Mouse (Mus musculus) frontal cortex, postnatal 10 days (tissue): ENCODE measurements around the gene Rsph9.
A peak's percentile ranks its signal among the peaks of the same experiment; 100 is the strongest.

Source experiments
- DNase-seq, 2 experiments: peaks; one replicate each; pipeline ENCODE4 v3.0.0; 2022; ENCODE audit warnings: low spot score in 2 of 2, mixed read lengths in 1 of 2

Rsph9 gene

DNA sequence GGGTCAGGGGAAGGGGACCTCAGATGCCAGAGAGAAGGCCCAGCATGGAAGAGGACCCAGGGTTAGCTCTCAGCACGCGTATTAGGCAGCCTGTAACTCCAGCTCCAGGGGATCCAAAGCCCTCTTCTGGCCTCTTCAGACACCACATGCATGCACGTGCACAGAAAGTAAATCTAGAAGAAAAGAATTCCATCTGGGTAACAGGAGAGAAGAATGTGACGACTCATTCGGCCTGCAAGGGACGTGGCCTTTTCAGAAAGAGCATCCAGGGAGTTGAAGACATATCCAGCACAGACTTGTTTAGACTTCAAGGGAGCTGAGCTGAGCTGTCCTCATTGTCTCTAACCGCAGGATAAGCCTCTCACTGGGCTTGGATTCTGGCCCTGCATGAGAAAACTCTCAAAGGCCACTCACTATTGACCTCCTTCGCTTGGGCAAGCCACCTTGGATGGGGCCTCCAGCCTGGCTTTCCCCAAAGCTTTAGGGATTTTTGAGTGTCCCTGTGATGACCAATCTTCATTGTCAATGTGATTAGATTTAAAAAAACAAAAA lies 41.3 kb downstream of the Rsph9 start:
- DNase-seq: no peak

DNA sequence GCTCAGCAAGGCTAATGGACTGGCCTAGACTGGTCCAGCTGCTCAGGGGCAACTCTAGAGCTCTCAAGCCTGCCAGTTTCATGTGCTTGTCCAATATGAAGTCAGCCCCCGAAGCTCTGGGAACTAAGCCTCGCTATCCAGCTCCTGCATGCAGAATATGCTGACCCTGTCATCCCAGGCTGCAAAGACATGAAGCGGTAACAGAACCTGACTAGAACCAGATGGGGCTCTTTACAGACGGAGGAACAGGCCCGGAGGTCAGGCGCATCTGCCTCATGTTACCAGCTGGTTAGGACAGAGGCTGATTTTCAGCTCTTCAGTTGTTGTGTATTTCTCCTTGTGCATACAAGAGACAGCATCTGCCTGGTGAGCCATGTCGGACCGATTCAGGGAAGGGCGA lies 42.1 kb downstream of the Rsph9 start:
- DNase-seq: no peak

DNA sequence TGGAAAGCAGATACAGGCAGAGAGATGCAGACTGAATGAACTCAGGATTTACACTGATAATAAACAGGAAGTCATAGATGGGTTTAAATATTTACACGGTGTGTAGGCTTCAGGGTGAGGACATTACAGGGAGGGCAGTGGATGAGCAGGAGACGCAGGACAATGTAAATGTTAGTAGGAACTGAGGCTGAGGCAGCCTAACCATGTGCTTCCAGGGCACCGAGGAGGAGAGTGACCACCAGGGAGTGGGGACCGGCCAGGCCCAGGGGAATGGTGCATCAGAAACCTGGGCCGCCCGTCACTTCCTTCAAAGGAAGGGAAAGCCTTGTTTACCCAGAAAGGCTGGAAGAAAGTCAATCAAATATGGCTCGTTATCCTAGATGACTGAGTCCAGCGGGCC lies 45.5 kb downstream of the Rsph9 start:
- no peak for DNase-seq

DNA sequence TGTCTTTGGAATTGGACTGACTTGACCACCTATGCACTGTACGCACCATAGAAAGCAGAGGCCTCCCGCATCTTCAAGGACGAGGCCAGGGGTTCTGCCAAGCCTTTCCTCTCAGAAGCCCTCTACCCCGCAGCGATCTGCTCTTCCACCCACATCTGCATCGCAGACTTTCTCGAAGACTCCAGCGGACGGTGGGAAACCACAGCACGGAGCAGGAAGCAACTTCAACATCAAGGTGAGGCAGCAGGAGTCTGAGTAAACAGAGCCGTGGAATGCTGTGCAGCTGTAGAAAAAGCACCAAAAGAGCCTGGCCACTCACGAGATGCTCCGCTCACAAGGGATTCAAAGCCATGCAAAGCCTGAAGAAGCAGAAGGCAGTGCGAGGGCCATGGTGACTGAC lies 52.1 kb downstream of the Rsph9 start:
- no peak for DNase-seq

DNA sequence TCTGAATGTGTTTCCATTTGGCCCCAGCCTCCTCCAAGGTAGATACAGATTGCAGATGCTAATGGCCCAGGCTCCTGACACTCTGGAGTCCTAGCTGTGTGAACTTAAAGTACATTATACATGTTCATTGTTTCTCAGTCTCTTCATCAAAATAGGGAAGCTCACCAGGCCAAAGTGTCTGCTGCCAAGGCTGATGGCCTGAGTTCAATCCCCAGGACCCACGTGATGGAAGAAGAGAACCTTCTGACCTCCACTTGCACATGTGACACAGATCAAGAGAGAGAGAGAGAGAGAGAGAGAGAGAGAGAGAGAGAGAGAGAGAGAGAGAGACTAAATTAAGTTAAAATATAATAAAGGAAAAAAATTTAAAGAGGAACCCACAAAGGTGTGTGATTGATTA lies 52.7 kb downstream of the Rsph9 start:
- no peak for DNase-seq

DNA sequence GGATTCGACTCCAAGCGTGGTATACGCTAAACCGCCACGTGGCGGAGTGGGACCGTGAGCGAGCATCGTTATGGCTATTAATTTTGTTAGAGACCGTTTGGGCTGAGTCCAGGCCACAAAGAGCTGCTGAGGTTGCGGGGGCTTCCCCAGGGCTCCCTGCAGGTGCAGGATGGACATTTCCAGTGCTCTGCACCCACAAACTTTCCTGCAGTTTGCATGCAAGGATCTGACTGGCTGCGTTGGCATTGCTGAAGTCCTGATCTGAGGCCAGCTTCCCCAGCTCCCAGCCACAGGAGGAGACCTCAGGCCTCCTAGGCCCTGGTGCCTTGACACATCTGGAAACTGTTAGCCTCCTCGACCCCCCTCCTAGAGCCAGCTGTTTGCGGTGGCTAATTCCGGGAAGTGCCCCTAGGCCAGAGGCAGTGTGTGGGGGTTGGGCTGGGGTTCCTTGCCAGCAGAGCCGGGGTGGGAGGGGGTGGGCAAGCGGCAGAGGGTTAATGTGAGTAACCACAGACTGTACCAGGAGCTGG lies 57.6 kb downstream of the Rsph9 start:
- no peak for DNase-seq

DNA sequence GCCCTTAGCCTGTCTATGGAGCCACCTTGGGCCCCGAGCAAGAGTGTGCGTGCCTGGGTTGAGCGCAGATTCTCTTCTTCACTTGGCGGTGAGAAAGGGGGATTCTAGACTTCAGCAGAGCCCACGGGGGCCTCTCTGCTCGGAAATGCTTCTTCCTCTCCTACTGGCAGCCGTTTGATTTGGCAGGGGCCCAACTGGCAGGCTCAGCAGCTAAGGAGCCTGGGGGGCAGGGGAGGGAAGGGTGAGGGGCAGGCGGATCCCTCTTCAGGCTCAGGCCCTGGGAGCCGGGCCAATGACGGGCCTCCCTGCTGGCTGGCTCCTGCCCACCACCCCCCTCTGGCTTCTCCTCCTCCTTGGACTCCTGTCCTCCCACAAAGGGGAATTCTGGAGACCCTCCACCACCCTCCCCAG lies 59.9 kb downstream of the Rsph9 start:
- peak; percentile 85 to 86 for DNase-seq

DNA sequence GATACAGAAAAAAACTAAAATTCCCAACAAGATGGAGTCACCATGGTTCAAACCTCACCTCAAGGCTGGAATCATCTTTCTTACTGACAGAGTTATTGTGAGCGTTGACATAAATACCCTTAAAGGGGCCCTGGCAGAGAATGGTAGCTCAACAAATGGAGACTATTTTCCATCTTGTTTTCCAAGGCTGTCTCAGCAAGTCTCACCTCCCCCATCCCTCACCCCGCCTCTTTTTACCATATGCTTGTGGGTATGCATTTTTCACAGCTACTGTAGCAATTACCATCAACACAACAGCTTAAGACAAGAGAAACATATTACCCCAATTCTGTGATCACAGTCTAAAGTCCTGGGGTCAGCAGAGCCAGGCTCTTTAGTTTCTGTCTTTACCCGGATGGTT lies 60.6 kb downstream of the Rsph9 start:
- DNase-seq: no peak

DNA sequence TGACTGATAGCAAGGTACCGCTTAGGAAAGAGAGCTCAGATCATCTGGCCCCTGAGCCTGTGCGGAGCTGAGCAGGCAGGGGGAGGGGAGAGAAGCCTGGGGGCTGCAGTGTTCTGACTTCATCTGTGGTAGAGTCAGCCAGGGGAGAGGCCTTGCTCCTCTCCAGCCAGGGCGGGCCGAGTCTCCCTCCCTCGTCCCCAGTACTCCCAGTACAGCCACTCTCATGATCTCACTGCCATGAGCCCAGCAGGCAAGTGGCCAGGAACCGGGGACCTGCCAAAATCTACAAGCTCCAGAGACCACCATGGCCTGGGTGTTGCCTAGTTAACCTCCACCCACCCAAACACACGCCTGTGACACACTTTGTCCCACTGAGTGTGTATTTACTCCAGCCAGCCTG lies 62.4 kb downstream of the Rsph9 start:
- DNase-seq: no peak

DNA sequence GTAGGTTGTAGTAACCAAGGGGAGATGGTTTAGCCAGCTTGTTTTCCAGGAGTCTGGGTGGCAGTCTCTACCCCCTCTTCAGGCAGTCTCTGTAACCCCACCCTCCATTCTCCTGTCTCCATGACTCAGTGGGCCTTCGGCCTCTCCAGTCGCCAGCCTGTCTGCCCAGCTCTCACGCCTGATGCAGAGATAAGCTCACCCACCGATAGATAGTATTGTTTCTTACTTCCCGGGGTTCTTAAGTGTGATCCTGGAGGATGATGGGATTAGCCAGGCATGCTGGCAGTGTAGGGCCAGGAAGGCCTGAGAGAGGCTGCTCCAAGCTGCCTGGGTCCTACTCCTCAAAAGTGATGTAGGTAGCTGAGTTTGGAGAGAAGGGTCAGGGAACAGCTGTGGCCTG lies 63.0 kb downstream of the Rsph9 start:
- DNase-seq: no peak

DNA sequence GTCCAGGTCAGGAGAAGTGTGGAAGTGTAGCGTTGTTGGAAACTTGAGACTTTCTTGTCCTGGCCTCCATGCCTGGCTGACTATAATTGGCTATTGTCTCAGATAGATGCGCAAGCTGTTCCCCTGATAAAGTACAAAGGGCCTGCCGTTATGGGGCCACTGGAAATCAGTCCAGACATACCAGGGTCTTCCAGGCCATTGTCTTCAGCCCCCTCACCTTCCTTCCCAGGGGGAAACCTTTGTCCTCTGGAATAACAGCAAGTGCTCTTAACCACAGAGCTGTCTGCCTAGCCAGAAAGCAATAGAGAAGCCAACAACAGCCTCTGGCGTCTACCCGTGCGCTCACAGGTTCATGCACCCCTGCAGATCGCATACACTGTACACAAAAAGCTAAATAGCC lies 63.6 kb downstream of the Rsph9 start:
- DNase-seq: no peak

DNA sequence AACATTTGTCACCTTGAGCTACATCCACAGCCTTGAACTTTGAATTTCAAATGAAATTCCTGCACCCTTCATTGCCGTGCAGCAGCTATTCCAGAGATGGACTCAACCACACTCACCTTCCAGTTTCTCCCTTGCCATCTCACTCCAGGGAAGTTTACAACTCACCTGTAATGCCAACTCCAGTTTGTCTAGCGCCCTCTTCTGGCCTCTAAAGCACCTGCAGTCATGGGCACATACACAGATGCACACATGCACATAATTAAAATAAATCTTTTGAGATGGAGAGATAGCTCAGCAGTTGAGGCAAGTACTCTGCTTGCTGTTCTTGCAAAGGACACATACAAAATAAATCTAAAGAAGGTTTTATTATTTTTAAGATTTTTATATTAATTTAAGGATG lies 65.0 kb downstream of the Rsph9 start:
- no peak for DNase-seq

DNA sequence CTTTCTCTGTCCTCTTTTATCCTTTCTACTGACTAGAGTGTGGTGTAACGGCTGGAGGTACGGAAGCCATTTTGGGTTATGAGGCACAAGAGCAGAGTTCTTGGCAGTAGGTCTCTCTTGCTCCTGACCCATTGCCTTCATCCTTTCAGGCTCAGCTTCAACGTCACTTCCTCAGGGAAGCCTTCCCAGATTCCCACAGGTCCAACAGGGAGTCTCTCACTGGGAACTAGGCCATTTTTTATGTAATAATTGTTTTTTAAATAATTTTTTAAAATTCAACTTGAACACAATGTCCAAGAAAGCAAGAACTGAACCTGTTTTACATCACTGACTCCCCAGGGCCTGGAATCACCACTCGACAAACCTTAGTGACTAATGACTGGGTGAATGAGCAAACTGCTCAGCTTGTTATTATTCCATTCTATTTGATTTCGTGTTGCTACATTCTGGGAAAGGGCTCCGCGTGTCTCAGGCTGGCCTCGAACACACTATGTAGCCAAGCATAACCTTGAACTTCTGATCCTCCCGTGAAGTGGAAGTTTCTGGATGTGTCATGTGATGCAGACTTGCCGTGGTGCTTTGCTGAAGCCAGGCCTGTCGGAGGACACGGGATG lies 66.0 kb downstream of the Rsph9 start:
- no peak for DNase-seq

DNA sequence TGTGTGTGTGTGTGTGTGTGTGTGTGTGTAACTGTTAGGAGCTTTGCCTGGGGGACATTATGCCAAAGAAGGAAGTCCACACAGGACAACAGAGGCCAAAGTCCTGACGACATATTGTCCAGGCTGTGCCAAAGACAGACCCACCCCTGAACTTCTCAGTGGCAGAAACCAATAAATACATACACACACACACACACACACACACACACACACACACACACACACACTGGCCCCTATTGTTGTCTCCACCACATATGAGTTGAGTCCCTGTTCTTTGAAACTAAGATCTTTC lies 67.8 kb downstream of the Rsph9 start:
- DNase-seq: no peak

DNA sequence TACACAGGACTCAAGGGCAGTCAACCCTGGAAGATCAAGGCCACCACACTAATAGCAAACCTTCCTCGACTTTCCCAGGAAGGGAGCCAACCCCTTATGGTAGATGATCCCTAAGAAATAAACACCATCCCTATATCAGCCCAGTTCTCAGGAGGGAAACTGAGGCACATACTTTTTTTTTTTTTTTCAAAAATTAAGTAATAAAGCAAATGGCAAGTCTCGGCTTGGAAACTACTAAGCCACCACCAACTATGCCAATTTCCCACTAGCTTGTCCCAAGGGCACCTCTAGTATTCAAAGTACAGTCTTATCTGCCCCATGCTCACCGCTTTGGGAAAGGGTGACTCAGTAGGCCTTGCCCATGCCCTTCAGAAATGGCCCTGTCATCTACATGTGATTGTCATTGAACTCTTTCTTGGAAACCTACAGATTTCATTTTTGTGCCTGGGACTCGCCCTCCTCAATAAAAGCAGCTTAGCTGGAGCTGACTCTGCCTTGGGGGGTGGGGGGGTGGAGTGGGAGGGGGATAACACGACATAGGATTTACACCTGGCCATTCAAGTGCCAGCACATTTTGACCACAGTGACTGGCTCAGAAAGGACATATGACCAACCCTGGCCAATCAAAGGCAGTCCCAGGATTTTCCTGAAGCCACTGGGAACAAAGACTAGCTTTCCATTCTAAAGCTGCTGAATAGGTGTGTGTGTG lies 68.3 kb downstream of the Rsph9 start:
- no peak for DNase-seq

DNA sequence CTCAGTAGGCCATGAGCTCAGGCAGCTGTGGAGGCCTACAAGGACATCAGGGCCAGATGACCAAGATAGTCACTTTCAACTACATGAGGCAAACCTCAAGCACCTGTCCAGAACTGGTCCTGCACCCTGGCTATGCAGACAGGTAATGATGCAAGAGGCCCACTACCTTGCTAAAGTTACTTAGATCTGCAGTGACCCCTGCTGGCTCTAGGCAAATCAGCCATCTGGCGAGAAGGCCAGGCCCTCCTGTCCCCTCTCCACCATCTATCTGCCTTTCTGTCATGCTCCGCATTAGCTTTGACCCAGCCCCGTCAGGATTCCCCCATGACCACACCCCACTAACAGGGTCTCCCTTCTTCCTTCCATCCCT lies 68.9 kb downstream of the Rsph9 start:
- no peak for DNase-seq

DNA sequence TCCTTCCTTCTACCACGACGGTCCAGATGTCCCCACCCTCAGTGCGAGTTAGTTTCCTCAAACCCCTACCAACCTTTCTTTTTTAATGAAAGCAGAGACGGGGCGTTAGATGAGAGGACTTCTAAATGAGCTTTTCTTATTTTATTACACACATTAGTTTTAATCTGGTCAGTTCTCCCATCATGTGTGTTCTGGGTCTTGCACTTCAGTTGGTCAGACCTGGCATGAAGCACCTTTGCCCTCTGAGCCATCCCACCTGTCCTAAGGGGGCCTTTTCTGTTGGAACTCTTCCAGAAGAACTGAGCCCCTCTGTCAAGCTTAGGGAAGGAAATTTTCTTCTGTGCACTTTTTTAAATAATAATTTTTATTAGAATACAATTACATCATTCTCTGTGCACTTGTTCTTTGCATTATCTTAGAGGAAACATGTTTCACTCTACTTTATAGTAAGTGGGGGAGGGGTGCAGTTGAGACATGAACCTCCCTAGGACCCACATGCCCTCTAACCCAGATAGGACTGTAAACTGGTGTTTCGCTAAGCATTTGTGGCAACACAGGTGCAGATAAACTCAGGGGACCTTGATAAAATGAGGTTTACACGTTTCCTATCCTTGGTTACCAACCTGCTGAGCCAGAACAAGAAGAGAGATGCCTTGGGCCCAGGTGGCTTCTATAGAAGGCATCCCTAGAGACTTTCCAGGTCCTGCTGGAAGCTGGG lies 69.5 kb downstream of the Rsph9 start:
- no peak for DNase-seq

DNA sequence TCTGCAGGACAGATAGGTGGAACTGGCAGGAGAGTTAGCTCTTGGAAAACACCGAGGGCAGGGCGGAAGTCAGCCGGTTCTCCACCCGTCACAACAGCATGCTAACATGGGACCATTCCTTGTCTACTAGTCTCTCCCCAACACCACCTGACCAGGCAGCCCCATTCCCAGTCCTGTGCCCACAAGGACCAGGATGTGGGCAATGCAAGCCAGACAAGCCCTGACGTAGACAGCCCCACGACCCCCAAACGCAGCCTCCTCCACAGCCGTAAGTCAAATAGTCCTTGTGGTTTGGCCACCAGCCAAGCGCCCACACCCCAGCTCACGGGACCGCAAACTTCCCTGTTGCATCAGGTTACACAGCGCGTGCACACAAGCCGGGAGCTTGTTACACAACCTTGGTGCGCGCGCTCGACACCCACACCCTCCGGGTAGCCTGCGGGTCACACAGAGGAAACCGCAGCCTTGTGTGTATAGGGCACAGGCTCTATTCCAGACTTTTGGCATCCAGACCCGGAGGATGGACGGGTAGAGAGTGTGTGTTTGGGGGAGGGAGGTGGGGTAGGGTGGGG lies 70.2 kb downstream of the Rsph9 start:
- peak; percentile 21 to 27 for DNase-seq
